Mouse (Mus musculus): ENCODE results near the gene Prune2. TPM values are rescaled to one million over a fixed set of nuclear protein-coding genes. Genes with fewer than 3 reads are reported as not detected.
A peak's percentile ranks its signal among the peaks of the same experiment; 100 is the strongest.

Prune2 gene
- polyA plus RNA-seq, 1 experiment from 2014 or later = 1.2 TPM

GRCm38 (mm10) chr19:17241206-17241605 lies 285.3 kb downstream of the Prune2 start:
- ATAC-seq (replicated peaks; ENCODE audit: low FRiP score) (no peak), DNase-seq (ENCODE audit: low spot score) (no peak)
- Histone ChIP-seq H3K27me3 (ENCODE audit: control insufficient read depth, insufficient read depth, low read length) (no peaks in the 10 kb centered on the region), H3K36me3 (ENCODE audit: control insufficient read depth, insufficient read depth, low read length) (no peaks in the 10 kb centered on the region), H3K4me1 (replicated peaks; ENCODE audit: control insufficient read depth, insufficient read depth, low read length) (no peaks in the 10 kb centered on the region), H3K4me3 (ENCODE audit: low read depth, low read length) (no peak overlapping the region), H3K4me2 (ENCODE audit: low read depth, low read length, severe bottlenecking) (no peak overlapping the region), H3K27ac (ENCODE audit: low read depth, low read length) (no peak overlapping the region), H3K9ac (ENCODE audit: low read length) (no peak overlapping the region), H3K9me3 (ENCODE audit: control insufficient read depth, low read length) (no peaks in the 10 kb centered on the region)
- WGBS = 81% methylated on average over 1 of the region's 1 CpGs

DNA sequence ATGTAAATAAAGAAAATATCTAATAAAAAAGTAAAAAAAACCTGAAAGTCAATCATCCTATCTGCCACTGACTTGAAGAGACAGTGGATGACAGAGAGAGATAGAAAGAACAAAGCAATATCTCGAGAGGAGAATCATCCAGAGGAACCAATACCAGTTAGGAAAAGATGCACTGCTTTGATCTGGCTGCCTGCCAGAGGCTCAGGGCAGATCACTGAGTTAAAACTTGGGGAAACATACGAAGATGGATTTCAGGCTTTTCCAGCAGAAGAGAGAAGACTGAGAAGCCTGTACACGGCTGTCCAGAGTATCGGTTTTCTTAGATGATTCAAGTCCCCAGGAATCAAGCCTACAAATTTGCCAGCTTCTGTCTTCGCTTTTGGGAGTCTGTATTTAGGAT lies 287.0 kb downstream of the Prune2 start:
- WGBS = 90% methylated on average over 5 of the region's 5 CpGs
- no peaks in the 10 kb centered on the region for H3K27me3 ChIP-seq (ENCODE audit: control insufficient read depth, insufficient read depth, low read length)
- H3K4me2 ChIP-seq (ENCODE audit: low read depth, low read length, severe bottlenecking) = no peak overlapping the region
- H3K4me3 ChIP-seq (ENCODE audit: low read depth, low read length) = no peak overlapping the region
- H3K36me3 ChIP-seq (ENCODE audit: control insufficient read depth, insufficient read depth, low read length) = no peaks in the 10 kb centered on the region
- ATAC-seq (replicated peaks; ENCODE audit: low FRiP score) = no peak
- no peak overlapping the region for H3K27ac ChIP-seq (ENCODE audit: low read depth, low read length)
- no peak overlapping the region for H3K9ac ChIP-seq (ENCODE audit: low read length)
- DNase-seq (ENCODE audit: low spot score) = no peak
- H3K9me3 ChIP-seq (ENCODE audit: control insufficient read depth, low read length) = no peaks in the 10 kb centered on the region
- no peaks in the 10 kb centered on the region for H3K4me1 ChIP-seq (replicated peaks; ENCODE audit: control insufficient read depth, insufficient read depth, low read length)

- no peak overlapping the region for H3K9ac ChIP-seq (ENCODE audit: low read length)
- 74% methylated on average over 7 of the region's 7 CpGs for WGBS
- no peak for ATAC-seq (replicated peaks; ENCODE audit: low FRiP score)
Measured at GRCm38 (mm10) chr19:17244544-17244943, 288.6 kb downstream of the Prune2 start.

DNA sequence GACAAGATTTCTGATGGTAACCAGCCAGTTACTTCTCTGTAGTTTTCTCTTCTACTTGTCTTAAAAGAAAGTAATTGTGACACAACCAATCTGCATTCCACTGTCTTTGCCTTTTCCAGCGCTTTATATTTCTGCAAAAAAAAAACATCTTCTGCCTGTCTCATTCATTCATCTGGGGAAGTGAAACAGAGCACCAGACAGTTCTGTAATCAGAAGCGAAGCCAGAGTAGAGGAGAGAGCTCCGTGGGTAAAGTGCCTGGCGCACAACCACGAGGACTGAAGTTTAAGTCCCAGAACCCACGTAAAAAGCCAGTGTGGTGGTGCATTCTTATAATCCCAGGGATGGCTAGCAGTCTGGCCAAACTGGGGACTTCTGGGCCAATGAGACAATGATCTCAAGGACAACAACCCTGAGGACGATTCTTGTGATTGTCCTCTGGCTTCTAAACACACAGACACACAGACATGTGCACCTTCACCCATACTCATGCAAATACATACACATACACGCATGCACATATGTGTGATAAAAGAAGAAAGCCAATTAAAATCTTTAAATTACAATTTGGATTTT lies 291.5 kb downstream of the Prune2 start:
- Histone ChIP-seq H3K4me1 (replicated peaks; ENCODE audit: control insufficient read depth, insufficient read depth, low read length) (no peaks in the 10 kb centered on the region), H3K9me3 (ENCODE audit: control insufficient read depth, low read length) (no peaks in the 10 kb centered on the region), H3K4me2 (ENCODE audit: low read depth, low read length, severe bottlenecking) (no peak overlapping the region), H3K9ac (ENCODE audit: low read length) (no peak overlapping the region), H3K36me3 (ENCODE audit: control insufficient read depth, insufficient read depth, low read length) (no peaks in the 10 kb centered on the region), H3K4me3 (ENCODE audit: low read depth, low read length) (no peak overlapping the region), H3K27ac (ENCODE audit: low read depth, low read length) (no peak overlapping the region), H3K27me3 (ENCODE audit: control insufficient read depth, insufficient read depth, low read length) (no peaks in the 10 kb centered on the region)
- WGBS = 93% methylated on average over 8 of the region's 8 CpGs
- DNase-seq (ENCODE audit: low spot score) = no peak
- no peak for ATAC-seq (replicated peaks; ENCODE audit: low FRiP score)

More at GRCm38 (mm10) chr19:17244544-17244943, 288.6 kb downstream of the Prune2 start:
- H3K27me3 ChIP-seq (ENCODE audit: control insufficient read depth, insufficient read depth, low read length) = no peaks in the 10 kb centered on the region
- no peaks in the 10 kb centered on the region for H3K4me1 ChIP-seq (replicated peaks; ENCODE audit: control insufficient read depth, insufficient read depth, low read length)
- no peak for DNase-seq (ENCODE audit: low spot score)
- H3K4me2 ChIP-seq (ENCODE audit: low read depth, low read length, severe bottlenecking) = no peak overlapping the region
- H3K27ac ChIP-seq (ENCODE audit: low read depth, low read length) = no peak overlapping the region
- H3K4me3 ChIP-seq (ENCODE audit: low read depth, low read length) = no peak overlapping the region
- H3K9me3 ChIP-seq (ENCODE audit: control insufficient read depth, low read length) = no peaks in the 10 kb centered on the region
- no peaks in the 10 kb centered on the region for H3K36me3 ChIP-seq (ENCODE audit: control insufficient read depth, insufficient read depth, low read length)

- H3K9ac ChIP-seq (ENCODE audit: low read length) = no peak overlapping the region
- H3K36me3 ChIP-seq (ENCODE audit: control insufficient read depth, insufficient read depth, low read length) = no peaks in the 10 kb centered on the region
- H3K4me1 ChIP-seq (replicated peaks; ENCODE audit: control insufficient read depth, insufficient read depth, low read length) = no peaks in the 10 kb centered on the region
- H3K27me3 ChIP-seq (ENCODE audit: control insufficient read depth, insufficient read depth, low read length) = no peaks in the 10 kb centered on the region
- 84% methylated on average over 9 of the region's 9 CpGs for WGBS
- no peak overlapping the region for H3K27ac ChIP-seq (ENCODE audit: low read depth, low read length)
- H3K4me3 ChIP-seq (ENCODE audit: low read depth, low read length) = no peak overlapping the region
- ATAC-seq (replicated peaks; ENCODE audit: low FRiP score) (no peak), DNase-seq (ENCODE audit: low spot score) (no peak)
- H3K4me2 ChIP-seq (ENCODE audit: low read depth, low read length, severe bottlenecking) = no peak overlapping the region
- H3K9me3 ChIP-seq (ENCODE audit: control insufficient read depth, low read length) = no peaks in the 10 kb centered on the region
Measured at GRCm38 (mm10) chr19:17249691-17250090, 293.8 kb downstream of the Prune2 start.

GRCm38 (mm10) chr19:17250801-17251200 lies 294.9 kb downstream of the Prune2 start:
- ATAC-seq (replicated peaks; ENCODE audit: low FRiP score) (no peak), DNase-seq (ENCODE audit: low spot score) (no peak)
- Histone ChIP-seq H3K27me3 (ENCODE audit: control insufficient read depth, insufficient read depth, low read length) (no peaks in the 10 kb centered on the region), H3K4me2 (ENCODE audit: low read depth, low read length, severe bottlenecking) (no peak overlapping the region), H3K9ac (ENCODE audit: low read length) (no peak overlapping the region), H3K9me3 (ENCODE audit: control insufficient read depth, low read length) (no peaks in the 10 kb centered on the region), H3K4me3 (ENCODE audit: low read depth, low read length) (no peak overlapping the region), H3K36me3 (ENCODE audit: control insufficient read depth, insufficient read depth, low read length) (no peaks in the 10 kb centered on the region), H3K4me1 (replicated peaks; ENCODE audit: control insufficient read depth, insufficient read depth, low read length) (no peaks in the 10 kb centered on the region), H3K27ac (ENCODE audit: low read depth, low read length) (no peak overlapping the region)
- WGBS = 86% methylated on average over 7 of the region's 7 CpGs

DNA sequence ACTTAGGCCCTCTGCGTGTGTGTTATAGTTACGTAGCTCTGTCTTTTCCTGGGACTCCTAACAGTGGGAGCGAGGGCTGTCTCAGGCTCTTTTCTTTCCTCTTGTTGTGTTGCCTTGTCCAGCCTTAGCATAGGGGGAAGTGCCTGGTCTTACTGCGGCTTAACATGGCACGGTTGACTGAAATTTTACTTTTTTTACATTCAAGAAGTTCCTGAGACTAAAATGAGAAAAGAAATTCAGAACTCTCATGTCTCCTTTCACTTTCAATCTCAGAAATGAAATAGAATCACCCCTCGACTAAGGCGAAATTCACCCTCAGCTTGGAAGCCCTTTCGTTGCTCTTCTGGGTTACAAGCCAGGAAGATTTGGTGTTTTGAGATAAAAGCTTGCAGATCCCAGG lies 295.5 kb downstream of the Prune2 start:
- Histone ChIP-seq H3K9me3 (ENCODE audit: control insufficient read depth, low read length) (no peaks in the 10 kb centered on the region), H3K4me2 (ENCODE audit: low read depth, low read length, severe bottlenecking) (no peak overlapping the region), H3K4me1 (replicated peaks; ENCODE audit: control insufficient read depth, insufficient read depth, low read length) (no peaks in the 10 kb centered on the region), H3K36me3 (ENCODE audit: control insufficient read depth, insufficient read depth, low read length) (no peaks in the 10 kb centered on the region), H3K9ac (ENCODE audit: low read length) (no peak overlapping the region), H3K4me3 (ENCODE audit: low read depth, low read length) (no peak overlapping the region), H3K27me3 (ENCODE audit: control insufficient read depth, insufficient read depth, low read length) (no peaks in the 10 kb centered on the region), H3K27ac (ENCODE audit: low read depth, low read length) (no peak overlapping the region)
- 88% methylated on average over 8 of the region's 8 CpGs for WGBS
- ATAC-seq (replicated peaks; ENCODE audit: low FRiP score) (no peak), DNase-seq (ENCODE audit: low spot score) (no peak)

DNA sequence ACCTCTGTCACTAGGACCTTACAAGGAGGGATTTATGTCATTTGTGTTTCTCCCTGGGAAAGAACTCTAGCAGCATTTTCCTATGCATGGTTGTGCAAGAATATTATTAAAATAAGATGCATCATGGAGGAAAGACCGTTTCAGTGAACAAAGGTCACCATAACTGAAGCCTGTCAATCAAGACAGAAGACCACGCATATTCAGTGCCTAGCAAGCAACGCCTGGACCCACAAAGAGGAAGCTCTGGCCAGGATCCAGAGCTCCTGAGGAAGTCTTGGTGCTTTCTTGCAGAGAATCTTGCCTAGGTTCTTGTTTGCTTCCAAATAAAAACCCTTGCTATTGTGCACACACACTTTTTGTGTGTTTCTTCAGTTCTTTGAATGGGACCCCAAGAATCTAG lies 296.9 kb downstream of the Prune2 start:
- Histone ChIP-seq H3K27ac (ENCODE audit: low read depth, low read length) (no peak overlapping the region), H3K27me3 (ENCODE audit: control insufficient read depth, insufficient read depth, low read length) (no peaks in the 10 kb centered on the region), H3K4me2 (ENCODE audit: low read depth, low read length, severe bottlenecking) (no peak overlapping the region), H3K4me3 (ENCODE audit: low read depth, low read length) (no peak overlapping the region), H3K36me3 (ENCODE audit: control insufficient read depth, insufficient read depth, low read length) (no peaks in the 10 kb centered on the region), H3K9ac (ENCODE audit: low read length) (no peak overlapping the region), H3K9me3 (ENCODE audit: control insufficient read depth, low read length) (no peaks in the 10 kb centered on the region), H3K4me1 (replicated peaks; ENCODE audit: control insufficient read depth, insufficient read depth, low read length) (no peaks in the 10 kb centered on the region)
- 73% methylated on average over 3 of the region's 3 CpGs for WGBS
- no peak for ATAC-seq (replicated peaks; ENCODE audit: low FRiP score)
- DNase-seq (ENCODE audit: low spot score) = no peak

- DNase-seq (ENCODE audit: low spot score) (no peak), ATAC-seq (replicated peaks; ENCODE audit: low FRiP score) (peak; percentile 73)
- H3K4me1 ChIP-seq (replicated peaks; ENCODE audit: control insufficient read depth, insufficient read depth, low read length) = no peaks in the 10 kb centered on the region
- no peaks in the 10 kb centered on the region for H3K36me3 ChIP-seq (ENCODE audit: control insufficient read depth, insufficient read depth, low read length)
- no peaks in the 10 kb centered on the region for H3K9me3 ChIP-seq (ENCODE audit: control insufficient read depth, low read length)
- no peak overlapping the region for H3K27ac ChIP-seq (ENCODE audit: low read depth, low read length)
- no peak overlapping the region for H3K9ac ChIP-seq (ENCODE audit: low read length)
- no peaks in the 10 kb centered on the region for H3K27me3 ChIP-seq (ENCODE audit: control insufficient read depth, insufficient read depth, low read length)
- 22% methylated on average over 4 of the region's 4 CpGs for WGBS
- H3K4me2 ChIP-seq (ENCODE audit: low read depth, low read length, severe bottlenecking) = no peak overlapping the region
- H3K4me3 ChIP-seq (ENCODE audit: low read depth, low read length) = no peak overlapping the region
Measured at GRCm38 (mm10) chr19:17255511-17255910, 299.6 kb downstream of the Prune2 start.
